Mouse (Mus musculus): ENCODE results near the gene Hdgfl3. TPM values are rescaled to one million over a fixed set of nuclear protein-coding genes. Genes with fewer than 3 reads are reported as not detected.

Hdgfl3 gene
- polyA plus RNA-seq, 1 experiment from 2014 or later: 22.8 TPM

Other genes with a start within 250 kb of the Hdgfl3 start
- 11.9 and 12.9 TPM in 2 replicates for gene Homer2, start 226.9 kb downstream of the Hdgfl3 start, polyA plus RNA-seq (2016; fragmentation: Nextera tagmentation; extraction: Ambion mirVana)
- 131 and 136 TPM in 2 replicates for gene Ramac, start 171.5 kb downstream of the Hdgfl3 start, polyA plus RNA-seq (2016; fragmentation: Nextera tagmentation; extraction: Ambion mirVana)
- gene 3110040N11Rik, start 145.0 kb downstream of the Hdgfl3 start, polyA plus RNA-seq (2016; fragmentation: Nextera tagmentation; extraction: Ambion mirVana): 51.0 and 52.2 TPM in 2 replicates
- gene Btbd1, start 105.0 kb downstream of the Hdgfl3 start, polyA plus RNA-seq (2016; fragmentation: Nextera tagmentation; extraction: Ambion mirVana): 66.3 and 70.3 TPM in 2 replicates
- gene Gm10160, start 78.7 kb downstream of the Hdgfl3 start, polyA plus RNA-seq (2016; fragmentation: Nextera tagmentation; extraction: Ambion mirVana): not detected in 2 replicates
- gene Tm6sf1, start 75.5 kb downstream of the Hdgfl3 start, polyA plus RNA-seq (2016; fragmentation: Nextera tagmentation; extraction: Ambion mirVana): 12.6 and 15.8 TPM in 2 replicates
- gene Bnc1, start 57.8 kb upstream of the Hdgfl3 start, polyA plus RNA-seq (2016; fragmentation: Nextera tagmentation; extraction: Ambion mirVana): 0.31 and 0.57 TPM in 2 replicates
- 5.0 and 7.0 TPM in 2 replicates for gene Sh3gl3, start 239.4 kb upstream of the Hdgfl3 start, polyA plus RNA-seq (2016; fragmentation: Nextera tagmentation; extraction: Ambion mirVana)

Data from midbrain, embryonic 10.5 days (tissue).